Mouse (Mus musculus) heart, postnatal 36 days (tissue): ENCODE measurements at regions not wholly inside any gene's neighbourhood (a gene's known extent, or its start where the extent isn't known, plus 50 kb on each side); places are given as distances from the start of the nearest gene placed in this dataset.
A peak's percentile ranks its signal among the peaks of the same experiment; 100 is the strongest.

ENCODE experiments used
- DNase-seq, 2 experiments: peaks; one replicate each; pipeline ENCODE4 v3.0.0; 2021 to 2022
- intact Hi-C: fragments of 180-260 bp; cut with DNase I; formaldehyde crosslinking; loops from one replicate; pipeline ENCODE4 v1.15.1; 2025

- DNase-seq, result no peak
- intact Hi-C loops, result no loop called here
Measured at GRCm38 (mm10) chr11:117036977-117037376, 78.0 kb upstream of the Sec14l1 start.

GRCm38 (mm10) chr11:117038282-117039106, 76.5 kb upstream of the Sec14l1 start:
- no peak for DNase-seq
- intact Hi-C loops, result no loop called here

DNA sequence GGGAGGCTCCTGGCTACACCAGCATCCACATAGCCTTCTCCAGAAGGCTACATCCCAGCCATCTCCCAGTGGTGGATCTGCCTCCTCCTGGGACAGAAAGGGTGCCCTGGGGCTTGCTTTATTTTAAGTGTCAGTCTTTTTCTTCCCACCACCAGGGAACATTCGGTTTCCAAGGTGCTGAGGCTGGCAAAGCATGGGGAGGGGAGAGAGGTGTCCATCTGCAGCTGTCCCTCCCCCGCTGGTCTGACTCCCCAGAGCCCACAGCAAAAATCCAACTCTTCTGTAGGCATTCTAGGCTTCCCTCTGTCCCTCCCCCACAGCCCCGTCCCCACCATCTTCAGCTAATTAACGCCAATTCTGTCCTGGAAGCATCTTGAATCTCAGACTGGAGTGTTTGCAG, 74.1 kb upstream of the Sec14l1 start:
- DNase-seq, result no peak
- intact Hi-C loops, result no loop called here

DNA sequence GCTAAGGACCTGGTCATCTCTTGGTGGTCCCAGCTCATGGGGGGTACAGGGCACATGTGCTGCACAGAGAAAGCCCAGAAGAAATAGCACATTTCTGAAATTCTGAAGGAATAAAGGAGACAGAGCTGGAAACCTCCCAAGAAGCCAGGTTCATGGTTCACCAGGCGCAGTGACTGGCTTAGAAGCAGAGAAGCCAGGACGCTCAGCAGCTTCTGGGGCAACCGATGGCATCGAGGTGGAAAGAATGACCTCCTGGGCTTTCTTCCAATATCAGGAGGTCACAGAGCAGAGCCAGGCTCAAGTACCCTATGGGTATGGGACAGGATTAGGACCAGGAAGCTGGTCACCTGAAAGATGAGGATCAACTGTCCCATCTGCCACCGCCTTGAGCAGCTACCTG, 72.6 kb upstream of the Sec14l1 start:
- intact Hi-C loops, result no loop called here
- no peak for DNase-seq

GRCm38 (mm10) chr11:117043524-117043923, 71.4 kb upstream of the Sec14l1 start:
- intact Hi-C loops, result no loop called here
- peak; percentile 57 to 71 for DNase-seq

- no peak for DNase-seq
- intact Hi-C loops, result no loop called here
Measured at GRCm38 (mm10) chr11:117044731-117045130, 70.2 kb upstream of the Sec14l1 start.

DNA sequence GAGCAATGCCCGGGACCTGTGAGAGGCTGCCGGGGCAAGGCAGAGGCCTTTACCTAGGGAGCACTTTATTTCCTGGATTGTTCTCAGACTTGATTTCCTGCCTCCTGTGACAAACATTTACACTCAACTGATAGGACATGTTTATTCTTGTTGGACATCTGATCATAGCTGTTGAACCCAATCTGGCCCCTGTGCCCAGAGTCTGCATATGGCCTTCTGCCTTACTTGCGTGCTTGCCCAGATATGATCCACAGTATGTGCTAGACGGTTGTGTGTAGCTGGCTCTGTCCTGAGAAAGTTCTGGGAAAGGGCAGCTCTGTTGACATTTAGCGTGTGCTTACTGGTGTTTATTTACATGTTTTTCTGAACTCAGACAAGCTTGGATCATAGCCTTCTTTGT, 68.3 kb upstream of the Sec14l1 start:
- intact Hi-C loops, result no loop called here
- DNase-seq, result no peak

DNA sequence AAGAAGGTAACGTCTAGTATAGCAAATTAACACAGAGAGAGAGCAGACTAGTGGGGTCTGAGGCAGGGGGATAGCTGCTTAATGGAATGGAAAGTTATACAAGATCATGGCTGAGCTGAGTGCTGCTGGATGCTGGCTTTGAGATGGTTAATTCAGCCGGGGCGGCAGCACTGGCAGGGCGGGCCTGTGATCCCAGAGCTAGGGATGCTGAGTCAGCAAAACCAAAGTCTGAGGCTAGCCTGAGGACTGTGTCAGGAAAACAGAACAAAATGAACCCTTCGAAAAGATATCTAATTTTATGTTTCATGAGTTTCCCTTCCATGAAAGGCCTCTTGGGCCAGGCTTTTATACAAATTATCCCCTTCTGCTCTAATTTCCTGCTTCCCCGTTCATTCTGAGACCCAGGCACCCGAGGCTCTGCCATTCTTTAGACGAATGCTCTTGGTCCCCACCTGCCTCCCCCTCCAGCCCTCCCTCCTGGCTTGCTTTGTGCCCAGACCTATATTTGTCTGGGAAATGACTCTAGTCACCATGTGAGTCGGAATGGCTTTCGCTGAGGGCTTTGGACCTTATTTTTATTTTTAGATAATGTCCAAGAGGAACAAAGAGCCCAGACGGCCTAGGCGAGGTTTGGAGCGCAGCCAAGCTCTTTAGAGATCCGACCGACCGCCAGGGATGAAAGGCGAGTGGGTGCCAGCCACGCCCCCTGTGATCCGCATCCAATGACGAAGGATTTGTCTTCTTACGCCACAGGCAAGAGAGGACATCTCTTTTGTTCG, 67.6 kb upstream of the Sec14l1 start:
- intact Hi-C loops, result no loop called here
- DNase-seq, result peak; percentile 66 to 69

DNA sequence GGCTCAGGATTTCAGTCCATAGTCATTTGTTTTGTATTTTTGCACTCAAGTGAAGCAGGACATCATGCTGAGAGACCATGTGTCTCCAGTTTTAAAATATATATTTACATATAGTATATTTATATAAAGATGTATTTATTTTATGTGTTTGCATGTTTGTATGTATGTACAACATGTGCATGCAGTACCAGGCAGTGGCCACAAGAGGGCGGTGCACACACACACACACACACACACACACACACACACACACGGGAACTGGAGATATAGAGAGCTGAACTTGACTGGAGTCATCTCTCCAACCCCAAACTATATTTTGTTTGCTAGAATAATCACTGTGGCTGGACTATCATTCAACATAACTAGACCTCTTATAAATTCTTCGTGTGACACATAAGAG, 66.1 kb upstream of the Sec14l1 start:
- DNase-seq, result no peak
- intact Hi-C loops, result no loop called here

- DNase-seq, result no peak
- intact Hi-C loops, result no loop called here
Measured at GRCm38 (mm10) chr11:117050788-117051187, 64.2 kb upstream of the Sec14l1 start.

DNA sequence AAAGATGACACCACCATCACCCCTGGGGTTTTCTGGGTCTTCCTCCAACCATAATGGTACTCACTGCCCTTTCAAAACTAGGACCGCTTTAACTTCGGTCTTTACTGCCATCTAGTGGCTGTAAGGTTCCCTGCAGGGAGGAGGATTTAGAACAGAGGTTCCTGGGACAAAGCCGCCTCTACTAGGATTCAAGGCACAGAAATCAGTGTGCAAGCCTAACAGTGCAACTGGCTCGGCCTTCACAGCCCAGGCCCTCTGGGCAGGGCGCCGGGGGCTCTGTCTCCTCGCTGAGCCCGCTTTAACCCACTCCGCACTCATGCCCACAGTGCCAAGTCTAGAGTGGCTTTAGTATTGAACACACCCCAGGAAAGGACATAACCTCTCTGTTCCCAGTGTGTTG, 58.0 kb upstream of the Sec14l1 start:
- DNase-seq, result peak; percentile 74
- intact Hi-C loops, result loop anchor here (1.0 to 2.0 kb wide), 3 partner anchors 139 to 412 kb away; partner anchors contain the start of gene Mgat5b

- DNase-seq, result no peak
- intact Hi-C loops, result loop anchor here (1.0 to 2.0 kb wide), 2 partner anchors 139 to 413 kb away; partner anchors contain the start of gene Mgat5b
Measured at GRCm38 (mm10) chr11:117057451-117057850, 57.5 kb upstream of the Sec14l1 start.

DNA sequence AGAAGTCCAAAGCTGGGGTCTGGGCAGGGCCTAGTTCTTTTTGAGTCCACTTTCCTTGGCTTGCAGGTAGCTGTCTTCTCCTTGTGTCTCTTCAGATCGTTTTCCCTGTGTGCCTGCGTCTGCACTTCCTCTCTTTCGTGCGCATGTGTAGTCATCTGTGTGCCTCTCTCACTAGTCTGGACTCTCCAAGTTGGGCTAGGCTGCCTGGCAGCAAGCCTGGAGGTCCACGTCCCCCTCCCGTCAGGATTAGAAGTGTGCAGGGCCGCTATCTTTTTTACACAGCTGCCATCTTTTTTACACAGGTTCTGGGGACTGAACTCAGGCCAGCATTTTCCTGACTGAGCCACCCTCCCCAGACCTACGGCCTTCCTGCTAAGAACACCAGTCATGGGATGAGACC, 55.8 kb upstream of the Sec14l1 start:
- no peak for DNase-seq
- intact Hi-C loops, result no loop called here

GRCm38 (mm10) chr11:117059981-117060705, 54.8 kb upstream of the Sec14l1 start:
- DNase-seq, result no peak
- intact Hi-C loops, result no loop called here

DNA sequence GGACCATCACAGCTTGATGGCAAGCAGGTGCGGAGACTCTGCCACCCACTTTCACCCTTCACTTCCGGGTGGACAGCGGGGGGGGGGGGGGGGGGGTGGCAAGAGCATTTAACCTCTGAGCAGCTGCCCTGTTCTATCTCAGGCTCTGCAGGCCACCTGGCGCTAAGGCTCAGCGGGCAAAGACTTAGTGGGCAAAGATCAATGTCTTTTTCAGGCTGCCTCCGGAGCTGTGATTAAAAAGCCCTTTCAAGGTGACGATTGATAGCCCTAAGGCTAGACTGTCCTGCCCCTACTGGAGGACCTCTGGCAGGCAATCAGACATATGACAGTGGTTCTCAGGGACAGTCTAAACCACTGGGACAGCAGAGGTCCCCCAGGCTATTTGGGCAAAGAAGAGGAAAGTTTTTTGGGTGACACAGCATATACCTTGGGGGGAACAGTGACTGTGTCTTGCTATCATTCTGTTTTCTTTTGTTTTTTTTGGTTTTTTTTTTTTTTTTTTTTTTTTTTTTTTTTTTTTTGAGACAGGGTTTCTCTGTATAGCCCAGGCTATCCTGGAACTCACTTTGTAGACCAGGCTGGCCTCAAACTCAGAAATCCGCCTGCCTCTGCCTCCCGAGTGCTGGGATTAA, 54.1 kb upstream of the Sec14l1 start:
- no peak for DNase-seq
- intact Hi-C loops, result no loop called here

- intact Hi-C loops, result no loop called here
- DNase-seq, result no peak
Measured at GRCm38 (mm10) chr11:117062772-117063499, 52.0 kb upstream of the Sec14l1 start.
